Mouse (Mus musculus): ENCODE data around the gene Ddias.
"Not testable (repeated sequence)": the region's sequence is repeated elsewhere in the genome, so short reads cannot be mapped to it uniquely, and the experiment has no call there.

Ddias gene

GRCm38 (mm10) chr7:92874116-92874675, at the start of gene Ddias, which contains the start of gene Prcp:
TSS of gene Ddias (minus strand) at chr7:92874247.
TSS of gene Prcp (plus strand) at chr7:92874470.
- in situ Hi-C loops (cut with MboI) = no loop called here

GRCm38 (mm10) chr7:92920857-92921172, 46.8 kb upstream of the Ddias start:
- in situ Hi-C loops (cut with MboI) = no loop called here

GRCm38 (mm10) chr7:92920172-92920856, 46.3 kb upstream of the Ddias start:
- in situ Hi-C loops (cut with MboI) = no loop called here

GRCm38 (mm10) chr7:92904285-92904684, 30.2 kb upstream of the Ddias start:
- in situ Hi-C loops (cut with MboI) = not testable (repeated sequence)

- in situ Hi-C loops (cut with MboI) = no loop called here
Observed at GRCm38 (mm10) chr7:92903360-92904038, 29.5 kb upstream of the Ddias start.

- in situ Hi-C loops (cut with MboI) = no loop called here
Observed at GRCm38 (mm10) chr7:92897021-92897420, 23.0 kb upstream of the Ddias start.

GRCm38 (mm10) chr7:92896036-92896435, 22.0 kb upstream of the Ddias start:
- in situ Hi-C loops (cut with MboI) = no loop called here

- in situ Hi-C loops (cut with MboI) = no loop called here
Observed at GRCm38 (mm10) chr7:92893478-92893877, 19.4 kb upstream of the Ddias start.

GRCm38 (mm10) chr7:92890618-92891230, 16.7 kb upstream of the Ddias start:
- in situ Hi-C loops (cut with MboI) = no loop called here

- in situ Hi-C loops (cut with MboI) = no loop called here
Observed at GRCm38 (mm10) chr7:92890211-92890610, 16.2 kb upstream of the Ddias start.

- in situ Hi-C loops (cut with MboI) = no loop called here
Observed at GRCm38 (mm10) chr7:92887230-92887629, 13.2 kb upstream of the Ddias start.

GRCm38 (mm10) chr7:92886801-92887200, 12.8 kb upstream of the Ddias start:
- in situ Hi-C loops (cut with MboI) = no loop called here

GRCm38 (mm10) chr7:92884998-92885660, 11.1 kb upstream of the Ddias start:
- in situ Hi-C loops (cut with MboI) = no loop called here

- in situ Hi-C loops (cut with MboI) = no loop called here
Observed at GRCm38 (mm10) chr7:92883850-92884716, 10.0 kb upstream of the Ddias start.

- in situ Hi-C loops (cut with MboI) = no loop called here
Observed at GRCm38 (mm10) chr7:92878575-92879285, 4.7 kb upstream of the Ddias start.

GRCm38 (mm10) chr7:92876538-92876937, 2.5 kb upstream of the Ddias start:
- in situ Hi-C loops (cut with MboI) = no loop called here

GRCm38 (mm10) chr7:92876066-92876465, 2.0 kb upstream of the Ddias start:
- in situ Hi-C loops (cut with MboI) = no loop called here

GRCm38 (mm10) chr7:92874761-92875408, 838 bp upstream of the Ddias start:
- in situ Hi-C loops (cut with MboI) = no loop called here

- in situ Hi-C loops (cut with MboI) = no loop called here
Observed at GRCm38 (mm10) chr7:92871596-92871995, 2.5 kb downstream of the Ddias start.

GRCm38 (mm10) chr7:92870161-92870560, 3.9 kb downstream of the Ddias start:
- in situ Hi-C loops (cut with MboI) = no loop called here

Measured in mature B cell (primary cell).